Mouse (Mus musculus): ENCODE data around the gene Dpp9. TPM values are rescaled to one million over a fixed set of nuclear protein-coding genes. Genes with fewer than 3 reads are reported as not detected.

The Dpp9 gene
- polyA plus RNA-seq, 1 experiment from 2014 or later, result 26.5 TPM

DNA sequence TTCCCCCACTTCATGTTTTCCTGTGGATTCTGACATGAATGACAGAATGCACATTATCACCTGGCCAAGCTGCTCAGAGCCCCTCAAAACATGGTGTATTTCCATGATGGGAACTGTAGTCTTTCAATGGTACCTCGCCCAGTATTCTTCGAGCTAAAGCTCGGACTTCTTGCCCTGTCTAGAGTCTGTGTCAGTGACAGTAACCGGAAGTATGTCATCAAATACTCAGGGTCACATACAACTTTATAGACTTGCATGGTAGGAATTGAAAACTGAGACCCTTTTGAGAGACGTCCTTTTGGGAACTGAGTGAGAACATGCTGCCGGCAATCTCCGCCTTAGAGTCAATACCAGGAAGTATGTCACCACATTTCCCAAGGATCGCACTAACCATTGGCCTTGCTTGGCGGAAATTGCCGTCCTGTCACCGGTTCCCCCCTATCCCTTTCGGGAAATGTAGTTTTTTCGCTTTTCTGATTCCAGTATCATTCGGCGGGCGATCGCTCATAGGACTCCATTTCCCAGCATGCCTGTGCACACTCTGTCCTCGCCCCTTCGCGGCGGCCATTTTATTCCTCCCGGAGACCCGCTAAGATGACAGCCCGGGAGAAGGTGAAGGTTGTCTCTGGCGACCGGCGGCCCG, 37.7 kb upstream of the Dpp9 start, which contains the start of gene Fem1a:
Fem1a (plus strand) TSS at position 572 of the 643 bp plus-strand sequence.
- H3K27me3 ChIP-seq, result 0 out of 2 replicates have a peak, but pooled peaks cover 2% of the 10 kb centered on the region
- H3K9ac ChIP-seq, result peak within 1 kb of the TSS; percentile 80
- peak within 1 kb of the TSS; percentile 99 for H3K4me2 ChIP-seq
- H3K4me1 ChIP-seq (replicated peaks), result peaks cover 54% of the 10 kb centered on the region
- WGBS, result under 1% methylated on average over 28 of the region's 28 CpGs
- H3K27ac ChIP-seq, result peak within 1 kb of the TSS; percentile 94
- peaks cover 33% of the 10 kb centered on the region for H3K36me3 ChIP-seq
- peak; percentile 92 for ATAC-seq (ENCODE audit: low FRiP score)
- no peaks in the 10 kb centered on the region for H3K9me3 ChIP-seq
- peak within 1 kb of the TSS; percentile 69 for H3K4me3 ChIP-seq

DNA sequence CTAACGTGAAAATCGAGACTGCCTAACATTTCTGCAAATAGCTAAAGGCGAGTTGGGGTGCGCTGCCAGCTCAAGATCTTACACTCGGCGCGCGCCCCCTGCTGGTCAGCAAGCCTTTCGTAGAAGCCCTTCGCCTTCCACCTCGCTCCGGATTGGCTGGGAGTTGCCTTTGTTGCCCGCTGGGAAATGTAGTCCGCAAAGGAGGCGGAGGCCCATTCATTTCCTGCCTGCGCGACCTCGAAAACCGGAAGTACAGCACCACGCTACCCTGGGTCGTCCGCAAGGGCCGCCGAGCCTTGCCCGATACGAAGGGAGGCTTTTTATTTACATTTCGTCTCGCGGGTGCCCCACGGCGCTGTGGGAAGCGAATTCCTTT, 37.1 kb upstream of the Dpp9 start:
- 0 out of 2 replicates have a peak, but pooled peaks cover 2% of the 10 kb centered on the region for H3K27me3 ChIP-seq
- peaks cover 54% of the 10 kb centered on the region for H3K4me1 ChIP-seq (replicated peaks)
- H3K9me3 ChIP-seq, result no peaks in the 10 kb centered on the region
- H3K27ac ChIP-seq, result peak overlapping the region; percentile 94
- WGBS, result under 1% methylated on average over 32 of the region's 32 CpGs
- peak overlapping the region; percentile 69 for H3K4me3 ChIP-seq
- peak overlapping the region; percentile 64 for H3K9ac ChIP-seq
- ATAC-seq (ENCODE audit: low FRiP score), result peak; percentile 93
- H3K4me2 ChIP-seq, result peak overlapping the region; percentile 99
- H3K36me3 ChIP-seq, result peaks cover 28% of the 10 kb centered on the region

DNA sequence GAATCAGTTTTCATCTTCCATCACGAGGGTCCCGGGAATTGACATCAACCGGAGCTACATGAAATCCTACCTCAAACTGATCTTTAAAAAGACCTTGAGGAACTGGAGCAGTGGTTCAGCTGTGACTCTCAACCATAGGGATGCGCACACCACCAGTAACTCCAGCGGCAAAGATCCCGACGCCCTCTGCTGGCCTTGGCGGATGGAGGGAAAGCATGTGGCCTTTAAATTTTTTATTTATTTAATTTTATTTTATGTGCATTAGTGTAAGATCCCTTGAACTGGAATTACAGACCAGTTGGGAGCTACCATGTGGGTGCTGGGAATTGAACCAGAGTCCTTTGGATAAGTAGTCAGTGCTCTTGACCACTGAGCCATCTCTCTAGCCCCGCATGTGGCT, 36.7 kb upstream of the Dpp9 start:
- no peaks in the 10 kb centered on the region for H3K9me3 ChIP-seq
- ATAC-seq (ENCODE audit: low FRiP score), result peak; percentile 16; the same call in 1 of the 2 replicates
- 0 out of 2 replicates have a peak, but pooled peaks cover 2% of the 10 kb centered on the region for H3K27me3 ChIP-seq
- peaks cover 54% of the 10 kb centered on the region for H3K4me1 ChIP-seq (replicated peaks)
- WGBS, result 14% methylated on average over 9 of the region's 9 CpGs
- H3K9ac ChIP-seq, result peak overlapping the region; percentile 51; the same call in 1 of the 2 replicates
- H3K4me3 ChIP-seq, result peak overlapping the region; percentile 69
- peaks cover 24% of the 10 kb centered on the region for H3K36me3 ChIP-seq
- peak overlapping the region; percentile 99 for H3K4me2 ChIP-seq
- peak overlapping the region; percentile 70 for H3K27ac ChIP-seq

DNA sequence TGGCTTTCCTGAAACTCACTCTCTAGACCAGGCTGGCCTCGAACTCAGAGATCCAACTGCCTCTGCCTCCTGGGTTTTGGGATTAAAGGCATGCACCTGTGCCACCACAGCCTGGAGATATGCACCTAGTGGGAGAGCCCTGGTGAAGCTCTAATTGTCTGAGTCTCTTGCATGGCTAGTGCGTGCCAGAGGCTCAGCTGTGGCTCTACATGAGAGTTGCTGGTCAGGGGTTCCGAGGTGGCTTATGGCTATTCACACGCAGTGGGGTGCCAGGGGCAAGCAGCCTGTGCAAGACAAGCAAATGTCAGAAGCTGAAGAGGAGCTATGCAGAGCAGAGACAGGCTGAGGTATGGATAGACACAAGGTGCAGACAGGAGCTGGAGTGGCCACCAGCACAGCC, 36.0 kb upstream of the Dpp9 start:
- peak overlapping the region; percentile 70 for H3K27ac ChIP-seq
- ATAC-seq (ENCODE audit: low FRiP score), result no peak
- WGBS, result 67% methylated on average over 4 of the region's 4 CpGs

DNA sequence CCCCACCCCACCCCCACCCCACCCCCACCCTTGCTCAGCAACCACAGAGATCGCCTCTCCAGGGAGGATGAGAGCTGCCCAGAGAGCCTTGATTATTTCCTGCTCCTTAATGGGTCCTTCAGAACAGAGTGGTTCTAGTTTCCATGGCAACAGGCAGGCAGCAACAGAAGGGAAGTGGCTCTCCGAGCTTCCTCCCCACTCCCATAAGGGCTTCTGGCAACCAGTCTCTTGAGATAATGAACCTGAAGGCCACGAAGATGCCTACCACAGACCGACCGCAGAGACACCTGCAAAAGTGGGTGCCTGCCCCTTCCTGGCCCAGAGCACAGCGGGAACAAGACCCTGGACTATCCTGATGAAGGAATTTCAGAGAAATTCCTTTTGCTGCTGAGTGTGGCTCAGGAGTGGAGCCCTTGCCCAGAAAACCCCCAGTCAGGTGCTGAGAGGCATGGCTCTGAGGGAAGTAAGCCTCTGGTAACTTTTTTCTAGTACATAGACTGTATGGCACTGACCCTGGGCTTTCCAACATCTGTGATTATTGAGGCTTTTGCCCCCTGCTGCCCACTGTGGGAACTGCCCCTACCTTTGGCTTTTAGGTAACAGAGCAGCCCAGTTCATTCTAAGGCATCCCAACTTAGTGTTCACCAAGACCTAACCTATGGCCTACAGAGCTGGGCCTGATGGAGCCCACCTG, 32.6 kb upstream of the Dpp9 start:
- H3K9ac ChIP-seq, result no peak overlapping the region
- no peaks in the 10 kb centered on the region for H3K36me3 ChIP-seq
- H3K27me3 ChIP-seq, result peaks cover 18% of the 10 kb centered on the region
- 0 out of 2 replicates have a peak overlapping the region, but pooled peaks have one; percentile 5 for H3K4me3 ChIP-seq
- no peaks in the 10 kb centered on the region for H3K9me3 ChIP-seq
- H3K4me1 ChIP-seq (replicated peaks), result peaks cover 24% of the 10 kb centered on the region
- H3K27ac ChIP-seq, result peak overlapping the region; percentile 77
- 20% methylated on average over 6 of the region's 6 CpGs for WGBS
- H3K4me2 ChIP-seq, result peak overlapping the region; percentile 33
- peak; percentile 41 for ATAC-seq (ENCODE audit: low FRiP score)

More for the DNA sequence above, 36.0 kb upstream of the Dpp9 start:
- H3K4me2 ChIP-seq, result no peak overlapping the region
- H3K9me3 ChIP-seq, result no peaks in the 10 kb centered on the region
- no peak overlapping the region for H3K4me3 ChIP-seq
- peak overlapping the region; percentile 51; the same call in 1 of the 2 replicates for H3K9ac ChIP-seq
- peaks cover 49% of the 10 kb centered on the region for H3K4me1 ChIP-seq (replicated peaks)
- 0 out of 2 replicates have a peak, but pooled peaks cover 2% of the 10 kb centered on the region for H3K27me3 ChIP-seq
- H3K36me3 ChIP-seq, result peaks cover 17% of the 10 kb centered on the region

DNA sequence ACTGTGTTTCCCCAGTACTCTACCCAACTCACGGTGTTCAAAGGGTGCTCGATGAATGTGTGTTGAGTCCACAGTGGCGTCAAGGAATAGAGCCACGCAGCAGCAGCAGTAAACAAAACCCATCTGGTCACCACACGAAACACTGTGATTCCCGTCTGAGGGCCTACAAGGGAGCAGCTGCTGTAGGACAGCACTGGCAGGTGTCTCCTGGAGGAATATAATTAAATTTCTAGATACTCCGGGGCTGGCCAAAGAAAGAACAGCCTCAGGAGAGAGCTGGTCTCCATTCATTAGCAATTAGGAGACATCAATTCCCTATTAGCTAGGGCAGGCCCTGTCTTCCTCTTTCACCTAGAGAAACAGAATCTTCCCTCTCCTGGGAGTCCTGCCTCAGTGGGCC, 26.9 kb upstream of the Dpp9 start:
- ATAC-seq (ENCODE audit: low FRiP score), result no peak
- Histone ChIP-seq H3K4me2 (no peak overlapping the region), H3K27ac (no peak overlapping the region), H3K36me3 (no peaks in the 10 kb centered on the region), H3K27me3 (peaks cover 40% of the 10 kb centered on the region), H3K4me1 (replicated peaks) (peaks cover 23% of the 10 kb centered on the region), H3K4me3 (no peak overlapping the region), H3K9ac (no peak overlapping the region), H3K9me3 (no peaks in the 10 kb centered on the region)
- WGBS, result 40% methylated on average over 7 of the region's 7 CpGs

DNA sequence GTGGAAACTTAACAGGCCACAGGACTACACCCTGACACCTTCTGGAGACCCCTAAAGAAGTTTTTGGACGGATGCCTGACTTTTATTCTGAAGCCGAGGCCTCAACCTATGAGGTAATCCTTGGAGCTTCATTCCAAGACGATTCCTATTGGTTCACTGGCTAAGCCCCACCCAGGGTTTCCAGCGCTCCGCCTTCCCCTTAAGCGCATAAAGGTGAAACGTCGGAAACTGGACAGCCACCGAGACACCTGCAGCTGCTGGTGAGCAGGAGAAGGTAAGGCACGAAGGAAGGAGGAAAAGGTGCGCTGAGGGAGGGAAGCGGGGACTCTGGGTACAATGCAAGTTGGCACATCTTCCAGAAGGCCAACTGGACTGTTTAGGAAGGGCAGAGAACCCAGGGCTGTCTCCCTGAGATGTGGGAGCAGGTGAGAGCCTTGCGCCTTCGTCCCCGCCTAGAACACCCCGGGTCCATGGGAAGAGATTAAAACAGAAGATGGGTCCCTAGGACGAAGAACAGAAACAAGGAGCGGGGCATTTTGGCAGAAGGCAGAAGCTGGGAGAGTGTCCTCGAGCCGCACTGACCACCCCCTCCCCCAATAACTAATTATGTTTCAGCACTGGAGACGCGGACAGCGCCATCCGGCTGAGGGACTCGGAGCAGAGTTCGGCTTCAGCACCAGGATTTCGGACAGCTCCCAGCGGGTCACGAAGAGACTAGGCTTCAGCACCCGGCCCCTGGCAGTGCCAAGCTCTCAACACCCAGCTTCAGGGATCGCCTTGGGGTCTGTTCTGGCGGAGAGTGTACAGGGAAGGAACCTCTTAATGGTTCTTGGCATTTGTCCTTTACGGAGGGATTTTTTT, 23.1 kb upstream of the Dpp9 start:
- Histone ChIP-seq H3K36me3 (no peaks in the 10 kb centered on the region), H3K27me3 (peaks cover 44% of the 10 kb centered on the region), H3K4me3 (peak overlapping the region; percentile 50), H3K4me2 (peak overlapping the region; percentile 57), H3K4me1 (replicated peaks) (peaks cover 21% of the 10 kb centered on the region), H3K9ac (peak overlapping the region; percentile 72), H3K9me3 (no peaks in the 10 kb centered on the region), H3K27ac (peak overlapping the region; percentile 44; the same call in 1 of the 2 replicates)
- WGBS, result under 1% methylated on average over 33 of the region's 33 CpGs
- ATAC-seq (ENCODE audit: low FRiP score), result peak; percentile 89

DNA sequence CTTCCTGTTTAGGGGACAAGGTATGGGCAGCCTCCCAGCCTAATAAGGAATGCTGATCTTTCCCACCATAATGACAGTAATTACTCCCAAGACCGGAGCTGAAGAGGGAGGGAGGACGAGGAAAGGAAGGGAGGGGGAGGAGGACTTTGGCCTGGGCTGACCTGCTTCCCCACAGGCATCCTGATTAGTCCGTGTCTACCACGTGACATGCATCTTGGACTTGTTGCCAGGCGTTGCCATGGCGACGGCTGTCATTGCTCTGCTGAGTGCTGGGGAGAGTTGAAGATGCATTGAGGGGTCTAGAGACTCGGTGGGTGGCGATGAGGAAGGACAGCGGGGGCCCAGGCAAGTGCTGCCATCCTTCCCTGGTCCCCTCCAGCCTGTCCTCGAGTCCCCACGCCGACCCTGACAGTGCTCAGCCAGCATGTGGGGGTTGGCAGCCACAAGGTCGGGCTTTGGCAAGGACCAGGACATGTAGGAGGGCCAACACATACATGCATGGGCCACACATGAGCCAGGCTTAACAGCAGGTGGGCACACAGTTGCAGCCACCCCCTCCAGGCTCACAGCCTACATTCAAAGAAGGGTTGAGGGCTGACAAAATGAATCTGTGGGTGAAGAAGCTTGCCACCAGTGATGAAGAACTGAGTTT, 15.2 kb upstream of the Dpp9 start:
- peak overlapping the region; percentile 24 for H3K4me3 ChIP-seq
- H3K27me3 ChIP-seq, result peaks cover 13% of the 10 kb centered on the region; the same call in 1 of the 2 replicates
- peaks cover 15% of the 10 kb centered on the region for H3K4me1 ChIP-seq (replicated peaks)
- H3K36me3 ChIP-seq, result no peaks in the 10 kb centered on the region
- peak; percentile 95 for ATAC-seq (ENCODE audit: low FRiP score)
- 2% methylated on average over 12 of the region's 14 CpGs for WGBS
- H3K27ac ChIP-seq, result peak overlapping the region; percentile 60; the same call in 1 of the 2 replicates
- no peak overlapping the region for H3K9ac ChIP-seq
- H3K9me3 ChIP-seq, result no peaks in the 10 kb centered on the region
- peak overlapping the region; percentile 52 for H3K4me2 ChIP-seq

DNA sequence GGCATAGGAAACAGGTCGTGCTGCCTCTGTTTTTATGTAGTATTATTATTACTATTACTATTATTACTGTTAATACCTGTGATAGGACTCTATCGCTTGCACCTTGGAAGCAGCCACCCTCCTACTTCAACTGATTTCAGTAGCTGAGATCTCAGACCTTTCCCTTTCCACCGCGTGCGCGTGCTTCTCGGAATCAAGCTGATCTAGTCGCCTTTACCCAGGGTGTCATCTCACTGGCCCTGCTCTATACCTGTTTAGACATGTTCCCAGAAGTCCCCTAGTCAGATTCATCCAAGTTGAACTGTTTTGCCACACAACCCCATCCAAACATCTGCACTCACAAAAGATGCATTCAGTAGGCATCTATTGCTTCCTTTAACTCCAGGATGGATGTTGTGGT, 14.7 kb upstream of the Dpp9 start:
- H3K27ac ChIP-seq, result peak overlapping the region; percentile 60; the same call in 1 of the 2 replicates
- peaks cover 15% of the 10 kb centered on the region for H3K4me1 ChIP-seq (replicated peaks)
- H3K36me3 ChIP-seq, result no peaks in the 10 kb centered on the region
- WGBS, result 50% methylated on average over 8 of the region's 8 CpGs
- peak; percentile 40 for ATAC-seq (ENCODE audit: low FRiP score)
- peak overlapping the region; percentile 24; the same call in 1 of the 2 replicates for H3K4me3 ChIP-seq
- H3K9me3 ChIP-seq, result no peaks in the 10 kb centered on the region
- no peak overlapping the region for H3K9ac ChIP-seq
- peak overlapping the region; percentile 52 for H3K4me2 ChIP-seq
- peaks cover 14% of the 10 kb centered on the region; the same call in 1 of the 2 replicates for H3K27me3 ChIP-seq

DNA sequence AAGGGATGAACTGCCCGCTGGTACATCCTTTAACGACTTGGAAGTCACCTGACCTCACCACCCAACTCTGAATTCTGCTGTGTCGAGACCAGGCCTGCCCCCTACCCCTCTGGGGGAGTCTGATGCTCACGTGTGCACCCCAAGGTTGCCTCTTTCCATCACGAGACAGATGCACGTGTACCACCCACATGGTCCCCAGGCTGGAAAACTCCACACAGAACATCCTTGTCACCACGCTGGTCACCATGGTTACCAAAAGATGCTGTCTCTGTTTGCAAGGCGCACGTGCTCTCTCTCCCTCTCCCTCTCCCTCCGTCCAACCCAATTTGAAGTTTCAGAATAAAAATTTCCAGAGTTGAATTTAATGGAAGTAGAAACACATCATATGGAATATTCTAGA, 11.2 kb upstream of the Dpp9 start:
- Histone ChIP-seq H3K27ac (no peak overlapping the region), H3K4me3 (no peak overlapping the region), H3K4me2 (no peak overlapping the region), H3K4me1 (replicated peaks) (peaks cover 13% of the 10 kb centered on the region), H3K9me3 (no peaks in the 10 kb centered on the region), H3K36me3 (no peaks in the 10 kb centered on the region), H3K27me3 (peaks cover 11% of the 10 kb centered on the region; the same call in 1 of the 2 replicates), H3K9ac (no peak overlapping the region)
- ATAC-seq (ENCODE audit: low FRiP score), result no peak
- 72% methylated on average over 10 of the region's 10 CpGs for WGBS

DNA sequence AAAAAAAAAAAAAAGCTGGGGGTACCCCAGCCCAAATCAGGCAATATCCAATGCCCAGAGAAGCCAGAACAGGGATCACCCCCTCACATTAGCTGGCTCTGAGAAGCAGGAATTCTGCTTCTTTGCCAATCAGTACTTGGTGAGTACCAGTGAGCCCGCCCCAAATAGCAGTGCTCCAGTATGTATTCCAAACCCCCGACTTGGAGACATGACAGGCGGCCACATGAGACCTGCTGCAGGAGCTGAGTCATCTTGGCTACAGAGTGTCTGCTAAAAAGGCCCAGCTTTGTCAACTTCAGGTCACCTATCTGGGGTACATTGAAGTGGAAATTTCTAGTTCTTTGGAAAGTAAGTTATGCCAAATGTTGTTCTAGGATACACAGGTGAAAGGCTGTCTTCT, 7.9 kb upstream of the Dpp9 start:
- H3K27me3 ChIP-seq, result 0 out of 2 replicates have a peak, but pooled peaks cover 10% of the 10 kb centered on the region
- H3K4me1 ChIP-seq (replicated peaks), result no peaks in the 10 kb centered on the region
- no peak overlapping the region for H3K9ac ChIP-seq
- H3K27ac ChIP-seq, result no peak overlapping the region
- ATAC-seq (ENCODE audit: low FRiP score), result no peak
- H3K4me3 ChIP-seq, result no peak overlapping the region
- no peaks in the 10 kb centered on the region for H3K36me3 ChIP-seq
- H3K9me3 ChIP-seq, result no peaks in the 10 kb centered on the region
- H3K4me2 ChIP-seq, result no peak overlapping the region
- WGBS, result 83% methylated on average over 3 of the region's 3 CpGs

Measured in hindbrain, embryonic 13.5 days (tissue).